Mouse (Mus musculus) left cerebral cortex, postnatal 25 days (tissue): Measurements from ENCODE around the gene Paqr5. TPM values are rescaled to one million over a fixed set of nuclear protein-coding genes. Genes with fewer than 3 reads are reported as not detected.

Experiments used
- DNase-seq, 2 experiments: peaks; one replicate each; pipeline ENCODE4 v3.0.0; 2022; ENCODE audit warnings: low spot score in 2 of 2, mixed read lengths in 1 of 2
- intact Hi-C: fragments of 180-260 bp; cut with DNase I; formaldehyde crosslinking; loops from one replicate; pipeline ENCODE4 v1.15.1; 2025
- total RNA-seq, 2 experiments: library from RNA; stranded (reverse); gene quantifications; 2 replicates each; pipeline ENCODE4 v1.2.3; 2021

The Paqr5 gene
- total RNA-seq, 2 experiments from 2014 or later: 3.9 to 5.0 TPM

- intact Hi-C loops: no loop called here
- no peak for DNase-seq
Measured at GRCm38 (mm10) chr9:61915393-61916005, 111.2 kb downstream of the Paqr5 start.

GRCm38 (mm10) chr9:61914917-61915300 lies 111.7 kb downstream of the Paqr5 start:
- intact Hi-C loops: no loop called here
- no peak for DNase-seq

GRCm38 (mm10) chr9:61914203-61914916 lies 112.3 kb downstream of the Paqr5 start, which contains the start of gene Rplp1:
Rplp1 (minus strand) TSS chr9:61914542.
- intact Hi-C loops: no loop called here
- peak; percentile 96 to 98 for DNase-seq

GRCm38 (mm10) chr9:61911300-61912128 lies 115.1 kb downstream of the Paqr5 start:
- DNase-seq: no peak
- intact Hi-C loops: no loop called here

DNA sequence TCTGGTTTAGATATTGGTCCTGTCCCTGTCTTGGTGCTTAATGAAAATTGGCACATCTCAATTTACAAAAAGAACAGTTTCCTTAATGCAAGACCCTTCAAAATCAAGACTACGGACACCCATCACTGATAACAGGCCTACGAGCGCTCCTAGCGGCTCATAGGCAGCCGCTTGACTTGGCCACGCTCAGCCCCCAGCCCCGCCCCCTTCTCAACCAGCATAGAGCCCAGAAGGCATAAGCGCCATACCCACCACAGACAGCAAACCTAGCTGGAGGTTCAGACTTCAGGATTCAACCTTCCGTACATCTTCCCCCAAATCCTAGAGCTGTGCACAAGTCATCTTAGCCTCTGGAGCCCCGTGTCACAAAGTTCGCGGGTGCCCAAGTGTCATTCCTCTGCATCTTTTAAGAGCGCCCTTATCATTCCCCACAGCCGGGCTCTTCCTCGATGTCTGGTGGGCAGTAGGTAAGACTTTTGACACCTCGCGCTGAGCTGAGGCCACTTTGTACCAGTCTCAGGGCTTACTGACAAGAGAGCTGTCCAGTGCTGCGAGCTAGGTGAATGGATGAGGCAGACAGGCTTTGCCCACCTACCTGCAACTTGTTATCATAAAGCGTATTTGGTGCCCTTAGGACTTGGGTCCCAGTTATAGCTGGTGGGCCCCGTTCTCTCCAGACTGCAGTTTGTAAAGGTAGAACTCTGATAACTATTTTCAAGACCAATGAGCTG lies 116.0 kb downstream of the Paqr5 start:
- intact Hi-C loops: no loop called here
- DNase-seq: no peak

DNA sequence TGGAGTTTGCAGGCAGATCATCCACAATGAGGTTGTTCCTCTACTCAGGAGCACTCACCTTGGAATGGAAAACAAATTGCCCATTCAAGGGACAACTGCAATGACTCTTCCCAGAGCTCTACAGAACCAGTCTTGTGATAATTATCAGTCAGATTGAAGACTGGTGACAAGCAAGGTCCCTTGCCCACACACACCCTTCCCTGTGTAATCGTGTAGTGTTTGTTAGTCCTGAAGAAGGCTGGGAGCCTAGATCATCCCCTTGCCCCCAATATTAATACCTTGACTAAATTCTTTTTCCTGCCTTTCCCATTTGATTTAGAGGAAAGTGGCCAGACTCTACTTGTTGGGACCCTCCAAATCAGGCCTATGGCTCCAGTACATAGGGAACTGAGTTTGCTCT lies 117.0 kb downstream of the Paqr5 start:
- DNase-seq: no peak
- intact Hi-C loops: no loop called here

GRCm38 (mm10) chr9:61908832-61909407 lies 117.7 kb downstream of the Paqr5 start:
- intact Hi-C loops: no loop called here
- no peak for DNase-seq

- DNase-seq: no peak
- intact Hi-C loops: no loop called here
Measured at GRCm38 (mm10) chr9:61908341-61908740, 118.3 kb downstream of the Paqr5 start.

GRCm38 (mm10) chr9:61907621-61908295 lies 118.9 kb downstream of the Paqr5 start:
- no peak for DNase-seq
- intact Hi-C loops: no loop called here

- DNase-seq: no peak
Measured at GRCm38 (mm10) chr9:61906912-61907311, 119.7 kb downstream of the Paqr5 start.

DNA sequence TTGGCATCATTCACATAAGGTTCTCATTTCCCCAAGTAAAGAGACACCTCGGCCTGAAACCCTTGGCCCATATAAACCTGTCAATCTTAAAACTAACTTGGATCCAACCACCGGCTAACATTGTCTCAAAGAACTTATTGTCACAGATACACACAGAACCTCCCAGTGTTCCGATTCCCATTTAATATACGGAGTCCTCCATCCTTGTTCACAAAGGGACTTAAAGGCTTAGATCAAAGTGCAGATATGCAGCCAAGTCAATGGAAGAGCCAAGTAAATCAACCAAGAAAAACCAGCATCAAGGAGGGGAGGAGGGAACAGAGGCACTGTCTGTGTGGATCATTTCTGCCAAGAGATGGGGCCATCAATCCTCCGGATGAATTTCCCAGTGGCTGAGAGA lies 121.1 kb downstream of the Paqr5 start:
- DNase-seq: no peak
- intact Hi-C loops: no loop called here

More at GRCm38 (mm10) chr9:61906912-61907311, 119.7 kb downstream of the Paqr5 start:
- intact Hi-C loops: no loop called here

DNA sequence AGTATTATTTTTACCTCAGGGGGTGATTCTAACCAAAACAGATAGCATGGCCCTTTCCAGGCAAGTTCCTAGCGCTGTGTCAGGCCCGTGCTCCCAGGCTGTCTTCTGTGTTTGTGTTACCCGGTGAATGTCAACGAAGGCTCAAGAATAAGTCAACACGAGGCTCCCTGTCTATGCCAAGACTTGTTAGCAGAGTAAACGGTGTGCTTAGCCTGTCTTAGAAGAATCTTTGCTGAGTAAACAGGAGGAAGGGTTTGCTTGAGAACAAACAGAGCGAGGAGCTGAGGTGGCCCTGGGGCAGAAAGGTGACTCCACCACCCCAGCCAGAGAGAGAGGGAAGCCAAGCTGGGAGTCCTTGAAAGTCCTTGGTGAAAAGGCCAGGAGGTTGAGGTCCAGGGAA lies 122.5 kb downstream of the Paqr5 start:
- intact Hi-C loops: no loop called here
- DNase-seq: no peak

Other genes starting within 250 kb of the Paqr5 start
- gene Rplp1, start 112.3 kb downstream of the Paqr5 start, total RNA-seq: 1,000 to 10,000 TPM; 1,342 to 1,349 TPM
- 1 to 10 TPM; 2.3 to 2.9 TPM for gene Kif23, start 80.1 kb downstream of the Paqr5 start, total RNA-seq
- gene Glce, start 95.8 kb upstream of the Paqr5 start, total RNA-seq: 10 to 100 TPM; 31.8 to 32.5 TPM